Mouse (Mus musculus): ENCODE results near the gene Gtf3c1. TPM values are rescaled to one million over a fixed set of nuclear protein-coding genes. Genes with fewer than 3 reads are reported as not detected.

Gene Gtf3c1
- 23.2 and 24.9 TPM in 2 replicates for polyA plus RNA-seq (2015; fragmentation: Nextera tagmentation; extraction: Ambion mirVana)

- peaks cover 16% of the 10 kb centered on the region for H3K36me3 ChIP-seq
- WGBS = 0% methylated on average over 45 of the region's 45 CpGs
- peak within 1 kb of the TSS; percentile 92 for H3K9ac ChIP-seq (replicated peaks)
- peak within 1 kb of the TSS; percentile 82 for H3K4me2 ChIP-seq
- no peaks in the 10 kb centered on the region for H3K9me3 ChIP-seq (replicated peaks)
- H3K4me1 ChIP-seq = peaks cover 43% of the 10 kb centered on the region
- peak within 1 kb of the TSS; percentile 93 for H3K27ac ChIP-seq (replicated peaks)
- H3K27me3 ChIP-seq (replicated peaks) = no peaks in the 10 kb centered on the region
- peak within 1 kb of the TSS; percentile 83 for H3K4me3 ChIP-seq (replicated peaks)
- ATAC-seq (ENCODE audit: low FRiP score) = peak; percentile 99
These were observed at the start of gene Gtf3c1, which contains the start of gene D430042O09Rik for GRCm38 (mm10) chr7:125707593-125708022. Gene Gtf3c1, minus strand, starts transcription at chr7:125707780. Gene D430042O09Rik, plus strand, starts transcription at chr7:125707888.

GRCm38 (mm10) chr7:125756806-125757205, 49.2 kb upstream of the Gtf3c1 start:
- H3K27me3 ChIP-seq (replicated peaks) = no peaks in the 10 kb centered on the region
- 0 out of 2 replicates have a peak, but pooled peaks cover 1% of the 10 kb centered on the region for H3K4me1 ChIP-seq
- H3K36me3 ChIP-seq = peaks cover 10% of the 10 kb centered on the region; the same call in 1 of the 2 replicates
- H3K4me3 ChIP-seq (replicated peaks) = no peak overlapping the region
- no peaks in the 10 kb centered on the region for H3K9me3 ChIP-seq (replicated peaks)
- no peak overlapping the region for H3K27ac ChIP-seq (replicated peaks)
- no peak for ATAC-seq (ENCODE audit: low FRiP score)
- WGBS = 74% methylated on average over 6 of the region's 6 CpGs
- H3K9ac ChIP-seq (replicated peaks) = no peak overlapping the region
- no peak overlapping the region for H3K4me2 ChIP-seq

GRCm38 (mm10) chr7:125753326-125753715, 45.7 kb upstream of the Gtf3c1 start:
- Histone ChIP-seq H3K36me3 (no peaks in the 10 kb centered on the region), H3K4me2 (no peak overlapping the region), H3K4me3 (replicated peaks) (no peak overlapping the region), H3K27ac (replicated peaks) (no peak overlapping the region), H3K9ac (replicated peaks) (no peak overlapping the region), H3K27me3 (replicated peaks) (no peaks in the 10 kb centered on the region), H3K9me3 (replicated peaks) (no peaks in the 10 kb centered on the region), H3K4me1 (no peaks in the 10 kb centered on the region)
- 93% methylated on average over 3 of the region's 3 CpGs for WGBS
- no peak for ATAC-seq (ENCODE audit: low FRiP score)

- Histone ChIP-seq H3K4me3 (replicated peaks) (no peak overlapping the region), H3K27ac (replicated peaks) (no peak overlapping the region), H3K4me2 (no peak overlapping the region), H3K9me3 (replicated peaks) (no peaks in the 10 kb centered on the region), H3K9ac (replicated peaks) (no peak overlapping the region), H3K4me1 (no peaks in the 10 kb centered on the region), H3K27me3 (replicated peaks) (no peaks in the 10 kb centered on the region), H3K36me3 (no peaks in the 10 kb centered on the region)
- no peak for ATAC-seq (ENCODE audit: low FRiP score)
- WGBS = 79% methylated on average over 7 of the region's 7 CpGs
These were observed 45.2 kb upstream of the Gtf3c1 start for GRCm38 (mm10) chr7:125752699-125753325.

GRCm38 (mm10) chr7:125748186-125748585, 40.6 kb upstream of the Gtf3c1 start:
- 59% methylated on average over 3 of the region's 3 CpGs for WGBS
- ATAC-seq (ENCODE audit: low FRiP score) = no peak
- Histone ChIP-seq H3K4me2 (no peak overlapping the region), H3K9me3 (replicated peaks) (no peaks in the 10 kb centered on the region), H3K36me3 (no peaks in the 10 kb centered on the region), H3K9ac (replicated peaks) (no peak overlapping the region), H3K27ac (replicated peaks) (no peak overlapping the region), H3K4me3 (replicated peaks) (no peak overlapping the region), H3K27me3 (replicated peaks) (no peaks in the 10 kb centered on the region), H3K4me1 (no peaks in the 10 kb centered on the region)

- H3K4me2 ChIP-seq = no peak overlapping the region
- no peaks in the 10 kb centered on the region for H3K36me3 ChIP-seq
- 65% methylated on average over 7 of the region's 7 CpGs for WGBS
- H3K9me3 ChIP-seq (replicated peaks) = no peaks in the 10 kb centered on the region
- no peak overlapping the region for H3K9ac ChIP-seq (replicated peaks)
- no peak overlapping the region for H3K4me3 ChIP-seq (replicated peaks)
- H3K27ac ChIP-seq (replicated peaks) = no peak overlapping the region
- no peak for ATAC-seq (ENCODE audit: low FRiP score)
- no peaks in the 10 kb centered on the region for H3K27me3 ChIP-seq (replicated peaks)
- H3K4me1 ChIP-seq = no peaks in the 10 kb centered on the region
These were observed 39.7 kb upstream of the Gtf3c1 start for GRCm38 (mm10) chr7:125747316-125747690.

- Histone ChIP-seq H3K36me3 (no peaks in the 10 kb centered on the region), H3K9ac (replicated peaks) (no peak overlapping the region), H3K4me2 (no peak overlapping the region), H3K9me3 (replicated peaks) (no peaks in the 10 kb centered on the region), H3K4me1 (no peaks in the 10 kb centered on the region), H3K27me3 (replicated peaks) (no peaks in the 10 kb centered on the region), H3K4me3 (replicated peaks) (no peak overlapping the region), H3K27ac (replicated peaks) (no peak overlapping the region)
- ATAC-seq (ENCODE audit: low FRiP score) = no peak
- WGBS = 93% methylated on average over 2 of the region's 2 CpGs
These were observed 39.2 kb upstream of the Gtf3c1 start for GRCm38 (mm10) chr7:125746621-125747315.

- Histone ChIP-seq H3K27me3 (replicated peaks) (no peaks in the 10 kb centered on the region), H3K4me2 (no peak overlapping the region), H3K4me1 (no peaks in the 10 kb centered on the region), H3K36me3 (no peaks in the 10 kb centered on the region), H3K27ac (replicated peaks) (no peak overlapping the region), H3K4me3 (replicated peaks) (no peak overlapping the region), H3K9ac (replicated peaks) (no peak overlapping the region), H3K9me3 (replicated peaks) (no peaks in the 10 kb centered on the region)
- WGBS = 90% methylated on average over 1 of the region's 1 CpGs
- no peak for ATAC-seq (ENCODE audit: low FRiP score)
These were observed 37.2 kb upstream of the Gtf3c1 start for GRCm38 (mm10) chr7:125744774-125745173.

- WGBS = 52% methylated on average over 1 of the region's 1 CpGs
- no peaks in the 10 kb centered on the region for H3K36me3 ChIP-seq
These were observed 33.7 kb upstream of the Gtf3c1 start for GRCm38 (mm10) chr7:125741271-125741703.

GRCm38 (mm10) chr7:125740521-125740920, 32.9 kb upstream of the Gtf3c1 start:
- Histone ChIP-seq H3K9ac (replicated peaks) (no peak overlapping the region), H3K4me1 (no peaks in the 10 kb centered on the region), H3K36me3 (no peaks in the 10 kb centered on the region), H3K27me3 (replicated peaks) (no peaks in the 10 kb centered on the region), H3K27ac (replicated peaks) (no peak overlapping the region), H3K9me3 (replicated peaks) (no peaks in the 10 kb centered on the region), H3K4me2 (no peak overlapping the region), H3K4me3 (replicated peaks) (no peak overlapping the region)
- 94% methylated on average over 2 of the region's 2 CpGs for WGBS
- no peak for ATAC-seq (ENCODE audit: low FRiP score)

More at GRCm38 (mm10) chr7:125741271-125741703, 33.7 kb upstream of the Gtf3c1 start:
- no peak overlapping the region for H3K4me3 ChIP-seq (replicated peaks)
- H3K9ac ChIP-seq (replicated peaks) = no peak overlapping the region
- no peaks in the 10 kb centered on the region for H3K27me3 ChIP-seq (replicated peaks)
- H3K4me1 ChIP-seq = no peaks in the 10 kb centered on the region
- no peak overlapping the region for H3K27ac ChIP-seq (replicated peaks)
- no peak overlapping the region for H3K4me2 ChIP-seq
- ATAC-seq (ENCODE audit: low FRiP score) = no peak
- no peaks in the 10 kb centered on the region for H3K9me3 ChIP-seq (replicated peaks)

- Histone ChIP-seq H3K9ac (replicated peaks) (no peak overlapping the region), H3K4me2 (no peak overlapping the region), H3K36me3 (no peaks in the 10 kb centered on the region), H3K27me3 (replicated peaks) (no peaks in the 10 kb centered on the region), H3K9me3 (replicated peaks) (no peaks in the 10 kb centered on the region), H3K4me1 (peaks cover 4% of the 10 kb centered on the region; the same call in 1 of the 2 replicates), H3K4me3 (replicated peaks) (no peak overlapping the region), H3K27ac (replicated peaks) (no peak overlapping the region)
- no peak for ATAC-seq (ENCODE audit: low FRiP score)
- WGBS = 91% methylated on average over 4 of the region's 4 CpGs
These were observed 28.9 kb upstream of the Gtf3c1 start for GRCm38 (mm10) chr7:125736366-125737015.

Data from neural tube, embryonic 15.5 days (tissue).